Mouse (Mus musculus): ENCODE results near the gene Zfp704.

- TF ChIP-seq CTCF (IDR thresholded peaks at IDR 0.05; ENCODE audit: control insufficient read depth, insufficient read depth, insufficient replicate concordance, low read depth, low read length) (no peak), POLR2A (IDR thresholded peaks at IDR 0.05; ENCODE audit: control insufficient read depth, low read depth, low read length) (no peak)
Observed at GRCm38 (mm10) chr3:9544421-9544820, 65.5 kb downstream of the Zfp704 start.
